Mouse (Mus musculus) midbrain, postnatal 0 days (tissue): ENCODE results near the gene Rps6ka5. TPM values are rescaled to one million over a fixed set of nuclear protein-coding genes. Genes with fewer than 3 reads are reported as not detected.
A peak's percentile ranks its signal among the peaks of the same experiment; 100 is the strongest.

Source experiments
- ATAC-seq: fragments of 200-750 bp; cut with Nextera tagmentation; 2 replicates; pipeline ENCODE4 v1.8.0; 2017; ENCODE audit warnings: moderate number of reproducible peaks, mild to moderate bottlenecking, moderate TSS enrichment, moderate library complexity; ENCODE audit not compliant: low FRiP score
- DNase-seq: peaks from one replicate; pipeline ENCODE4 v3.0.0-alpha.2; 2015; ENCODE audit warnings: low spot score
- H3K27ac ChIP-seq: fragments of 300-500 bp; sonication (generic); 2 replicates; pipeline ENCODE4 v1.5.1; 2014; ENCODE audit warnings: low read depth, mild to moderate bottlenecking, low read length, mixed read lengths
- H3K27me3 ChIP-seq: fragments of 300-500 bp; sonication (generic); 2 replicates; pipeline ENCODE4 v1.6.1; 2014; ENCODE audit warnings: low read length, control low read depth, mixed read lengths; ENCODE audit not compliant: insufficient read depth
- H3K36me3 ChIP-seq: fragments of 300-500 bp; sonication (generic); 2 replicates; pipeline ENCODE4 v1.6.1; 2014; ENCODE audit warnings: low read length, control low read depth, mixed read lengths; ENCODE audit not compliant: insufficient read depth
- H3K4me1 ChIP-seq: fragments of 300-500 bp; sonication (generic); 2 replicates; pipeline ENCODE4 v1.6.1; 2014; ENCODE audit warnings: mild to moderate bottlenecking, control low read depth, antibody characterized with exemption, low read length, mixed read lengths; ENCODE audit not compliant: insufficient read depth
- H3K4me2 ChIP-seq: fragments of 300-500 bp; sonication (generic); 2 replicates; pipeline ENCODE4 v1.6.1; 2014; ENCODE audit warnings: low read depth, mild to moderate bottlenecking, low read length, mixed read lengths; ENCODE audit not compliant: poor library complexity, severe bottlenecking
- H3K4me3 ChIP-seq: fragments of 300-500 bp; sonication (generic); 2 replicates; pipeline ENCODE4 v1.5.1; 2014; ENCODE audit warnings: low read depth, mild to moderate bottlenecking, low read length, moderate library complexity
- H3K9ac ChIP-seq: fragments of 300-500 bp; sonication (generic); replicated peaks from 2 replicates; pipeline ENCODE4 v1.6.1; 2014; ENCODE audit warnings: mild to moderate bottlenecking, low read length, moderate library complexity, mixed read lengths; ENCODE audit not compliant: poor library complexity, severe bottlenecking
- H3K9me3 ChIP-seq: fragments of 300-500 bp; sonication (generic); 2 replicates; pipeline ENCODE4 v1.6.1; 2016; ENCODE audit warnings: low read length, control low read depth
- CTCF ChIP-seq: IDR thresholded peaks from 2 replicates; pipeline ENCODE4 v1.5.1; 2016; ENCODE audit warnings: antibody characterized with exemption, mild to moderate bottlenecking
- WGBS: fragments of 180-500 bp; shearing (Covaris S2); extraction: QIAGEN DNeasy Blood & Tissue Kit; methylation state at CpG from one replicate; pipeline ENCODE4 v1.1.7; 2014; 5-methylcytosine and 5-hydroxymethylcytosine counted together
- polyA plus RNA-seq: library from polyadenylated mRNA; unstranded; fragments of >200 nt; fragmentation: Nextera tagmentation; extraction: Ambion mirVana; gene quantifications from 2 replicates; pipeline ENCODE4 v1.2.1, GENCODE M21; 2015
- total RNA-seq: library from RNA; depleted of rRNA; stranded (reverse); fragments of >200 nt; gene quantifications from 2 replicates; pipeline ENCODE4 v1.2.3, GENCODE M21; 2014

The Rps6ka5 gene
- total and polyA plus RNA-seq, 2 experiments from 2014 or later: 4.9 to 12.6 TPM

GRCm38 (mm10) chr12:100520794-100521186, 206.0 kb downstream of the Rps6ka5 start, which contains the start of gene Ttc7b:
TSS of gene Ttc7b (minus strand) at chr12:100520826.
- H3K27me3 ChIP-seq: no peaks in the 10 kb centered on the region
- peaks cover 15% of the 10 kb centered on the region for H3K4me1 ChIP-seq
- H3K4me3 ChIP-seq: peak within 1 kb of the TSS; percentile 89
- H3K36me3 ChIP-seq: no peaks in the 10 kb centered on the region
- ATAC-seq: peak; percentile 66
- peak within 1 kb of the TSS; percentile 90 for H3K27ac ChIP-seq
- 1% methylated on average over 29 of the region's 42 CpGs for WGBS
- DNase-seq: peak; percentile 40
- peak within 1 kb of the TSS; percentile 96 for H3K9ac ChIP-seq
- TF ChIP-seq CTCF: peak; percentile 35
- H3K4me2 ChIP-seq: peak within 1 kb of the TSS; percentile 86
- no peaks in the 10 kb centered on the region for H3K9me3 ChIP-seq

DNA sequence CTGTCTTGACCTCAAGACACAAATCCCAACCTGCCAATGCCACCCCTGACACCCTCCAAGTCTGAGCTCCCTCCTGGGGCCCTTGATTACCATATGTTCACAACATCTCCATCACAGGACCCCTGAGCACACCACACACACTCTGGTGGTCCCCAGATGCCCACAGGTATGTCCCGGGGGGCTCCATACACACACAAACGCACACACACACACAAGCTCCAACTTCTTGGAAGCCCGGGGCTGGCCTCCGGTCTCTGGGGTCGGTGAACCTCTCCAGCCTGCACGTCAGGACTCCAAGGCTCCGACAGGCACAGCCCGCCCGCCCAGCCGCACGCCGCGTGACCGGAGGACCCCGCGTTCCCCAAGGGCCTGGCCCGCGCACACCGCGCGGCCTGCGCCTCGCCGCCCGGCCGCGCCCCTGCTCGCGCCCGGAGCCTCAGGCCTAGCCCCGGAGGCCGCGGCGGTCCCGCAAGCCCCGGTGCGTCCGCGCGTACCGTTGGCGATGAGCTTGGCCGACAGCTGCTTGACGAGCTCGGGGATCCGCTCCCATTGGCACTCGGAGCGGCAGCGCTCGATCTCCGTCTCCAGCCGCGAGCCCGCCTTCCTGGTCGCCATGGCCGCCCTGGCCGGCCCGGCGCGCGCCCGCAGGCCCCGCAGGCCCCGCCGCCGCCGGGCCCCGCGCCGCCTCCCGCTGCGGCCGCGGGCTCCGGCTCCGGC, 206.5 kb downstream of the Rps6ka5 start:
- Histone ChIP-seq H3K27ac (peak overlapping the region; percentile 90), H3K36me3 (no peaks in the 10 kb centered on the region), H3K4me1 (peaks cover 15% of the 10 kb centered on the region), H3K27me3 (no peaks in the 10 kb centered on the region), H3K4me2 (peak overlapping the region; percentile 86), H3K9me3 (no peaks in the 10 kb centered on the region), H3K9ac (peak overlapping the region; percentile 96), H3K4me3 (peak overlapping the region; percentile 89)
- no peak for TF ChIP-seq CTCF
- ATAC-seq: peak; percentile 57
- peak; percentile 44 for DNase-seq
- WGBS: under 1% methylated on average over 74 of the region's 76 CpGs

- peak overlapping the region; percentile 96 for H3K9ac ChIP-seq
- H3K4me2 ChIP-seq: peak overlapping the region; percentile 86
- peak; percentile 8; the same call in 1 of the 2 replicates for TF ChIP-seq CTCF
- H3K4me3 ChIP-seq: peak overlapping the region; percentile 89
- 36% methylated on average over 7 of the region's 7 CpGs for WGBS
- H3K27ac ChIP-seq: peak overlapping the region; percentile 90
- no peaks in the 10 kb centered on the region for H3K36me3 ChIP-seq
- no peaks in the 10 kb centered on the region for H3K27me3 ChIP-seq
- DNase-seq (peak; percentile 48), ATAC-seq (peak; percentile 54)
- no peaks in the 10 kb centered on the region for H3K9me3 ChIP-seq
- peaks cover 15% of the 10 kb centered on the region for H3K4me1 ChIP-seq
Measured at GRCm38 (mm10) chr12:100519684-100520076, 207.1 kb downstream of the Rps6ka5 start.

DNA sequence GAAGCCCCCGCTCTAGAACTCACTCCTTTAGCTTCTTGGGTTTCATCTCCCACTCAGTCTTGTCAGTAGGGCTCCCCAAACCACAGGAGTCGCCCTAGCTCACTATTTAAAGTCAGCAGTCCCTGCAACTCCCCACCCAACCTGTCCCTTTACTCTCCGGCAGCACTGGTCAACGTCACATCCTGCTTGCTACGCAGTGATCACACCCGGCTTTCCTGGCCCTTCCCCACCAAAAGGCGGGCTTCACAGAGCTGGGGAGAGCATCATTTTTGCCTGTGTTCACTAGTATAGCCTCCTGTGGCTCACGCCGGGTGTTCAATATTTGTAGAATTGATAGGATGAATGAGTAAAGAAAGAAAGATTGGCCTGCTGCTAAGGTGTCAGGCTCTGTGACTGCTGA, 209.4 kb downstream of the Rps6ka5 start:
- H3K27me3 ChIP-seq: no peaks in the 10 kb centered on the region

DNA sequence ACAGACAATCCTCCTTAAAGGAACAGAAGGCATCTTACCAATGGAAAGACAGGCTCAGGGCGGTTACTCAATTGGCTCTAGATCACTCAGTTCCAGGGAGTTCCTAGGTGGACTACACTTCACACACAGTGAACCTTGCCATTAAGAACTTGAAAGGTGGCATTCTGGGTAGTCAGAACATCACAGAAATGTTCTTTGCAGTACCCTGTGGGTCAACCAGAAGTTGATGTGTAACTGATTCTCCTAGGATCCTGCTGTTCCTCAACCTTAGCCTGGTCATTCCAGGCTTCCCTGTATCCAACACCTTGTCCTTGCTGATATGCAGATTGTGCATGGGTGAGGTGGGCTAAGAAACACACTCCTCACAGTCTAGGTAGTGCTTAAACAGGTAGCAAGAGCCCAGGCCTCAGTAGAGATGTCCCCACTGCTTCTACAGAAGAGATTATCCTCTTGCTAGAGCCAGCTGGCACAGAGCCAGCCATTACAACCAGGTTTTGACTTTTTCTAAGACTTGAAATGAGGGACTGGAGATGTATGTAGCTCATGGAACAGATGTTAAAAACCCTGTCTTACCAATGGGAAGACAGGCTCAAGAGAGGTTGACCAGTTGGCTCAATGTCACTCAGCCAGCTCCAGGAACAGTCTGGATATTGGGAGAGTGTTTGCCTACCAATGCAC, 210.5 kb downstream of the Rps6ka5 start:
- H3K36me3 ChIP-seq: 0 out of 2 replicates have a peak, but pooled peaks cover 5% of the 10 kb centered on the region
- 100% methylated on average over 1 of the region's 1 CpGs for WGBS
- no peak overlapping the region for H3K27ac ChIP-seq
- peaks cover 15% of the 10 kb centered on the region for H3K4me1 ChIP-seq
- DNase-seq (no peak), ATAC-seq (no peak)
- TF ChIP-seq CTCF: no peak
- no peaks in the 10 kb centered on the region for H3K27me3 ChIP-seq
- no peak overlapping the region for H3K9ac ChIP-seq
- H3K4me3 ChIP-seq: no peak overlapping the region
- no peak overlapping the region for H3K4me2 ChIP-seq
- H3K9me3 ChIP-seq: no peaks in the 10 kb centered on the region

More for the DNA sequence above, 209.4 kb downstream of the Rps6ka5 start:
- 90% methylated on average over 9 of the region's 9 CpGs for WGBS
- H3K9ac ChIP-seq: no peak overlapping the region
- no peaks in the 10 kb centered on the region for H3K9me3 ChIP-seq
- H3K36me3 ChIP-seq: 0 out of 2 replicates have a peak, but pooled peaks cover 5% of the 10 kb centered on the region
- H3K4me1 ChIP-seq: peaks cover 15% of the 10 kb centered on the region
- no peak for TF ChIP-seq CTCF
- ATAC-seq (no peak), DNase-seq (no peak)
- no peak overlapping the region for H3K4me2 ChIP-seq
- H3K27ac ChIP-seq: no peak overlapping the region
- no peak overlapping the region for H3K4me3 ChIP-seq

DNA sequence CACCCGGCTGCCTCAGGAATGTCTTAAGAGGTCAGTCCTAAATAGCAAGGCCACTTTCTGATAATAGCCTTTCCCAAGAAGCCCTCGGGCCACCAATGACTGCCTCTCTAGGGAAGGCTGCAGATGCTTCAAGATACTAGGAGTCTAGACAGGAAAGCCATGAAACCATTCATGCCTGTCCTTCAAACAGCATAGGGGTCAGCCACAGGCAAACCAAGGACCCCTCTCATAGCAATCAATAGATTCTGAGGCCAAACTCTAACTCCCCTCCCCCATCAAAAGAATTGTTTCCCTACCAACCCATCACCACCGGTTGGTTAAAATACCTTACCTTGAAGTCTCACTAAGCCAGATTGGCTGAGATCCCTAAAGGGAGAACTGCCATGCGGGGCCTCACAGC, 211.3 kb downstream of the Rps6ka5 start:
- H3K4me2 ChIP-seq: no peak overlapping the region
- no peak overlapping the region for H3K9ac ChIP-seq
- H3K9me3 ChIP-seq: no peaks in the 10 kb centered on the region
- TF ChIP-seq CTCF: no peak
- no peak overlapping the region for H3K4me3 ChIP-seq
- 0 out of 2 replicates have a peak, but pooled peaks cover 5% of the 10 kb centered on the region for H3K36me3 ChIP-seq
- 96% methylated on average over 4 of the region's 4 CpGs for WGBS
- H3K4me1 ChIP-seq: peaks cover 15% of the 10 kb centered on the region
- ATAC-seq (no peak), DNase-seq (no peak)
- no peaks in the 10 kb centered on the region for H3K27me3 ChIP-seq
- H3K27ac ChIP-seq: no peak overlapping the region
